Mouse (Mus musculus) thymus, postnatal 0 days (tissue): ENCODE data around the gene Tdrkh. TPM values are rescaled to one million over a fixed set of nuclear protein-coding genes. Genes with fewer than 3 reads are reported as not detected.

Source experiments
- DNase-seq: peaks from one replicate; pipeline ENCODE4 v3.0.0-alpha.2; 2015; ENCODE audit warnings: low spot score
- polyA plus RNA-seq: library from polyadenylated mRNA; unstranded; fragments of >200 nt; fragmentation: Nextera tagmentation; extraction: Ambion mirVana; gene quantifications from 2 replicates; pipeline ENCODE4 v1.2.1, GENCODE M21; 2015

The Tdrkh gene
- polyA plus RNA-seq, 1 experiment from 2014 or later, result 34.3 TPM

DNA sequence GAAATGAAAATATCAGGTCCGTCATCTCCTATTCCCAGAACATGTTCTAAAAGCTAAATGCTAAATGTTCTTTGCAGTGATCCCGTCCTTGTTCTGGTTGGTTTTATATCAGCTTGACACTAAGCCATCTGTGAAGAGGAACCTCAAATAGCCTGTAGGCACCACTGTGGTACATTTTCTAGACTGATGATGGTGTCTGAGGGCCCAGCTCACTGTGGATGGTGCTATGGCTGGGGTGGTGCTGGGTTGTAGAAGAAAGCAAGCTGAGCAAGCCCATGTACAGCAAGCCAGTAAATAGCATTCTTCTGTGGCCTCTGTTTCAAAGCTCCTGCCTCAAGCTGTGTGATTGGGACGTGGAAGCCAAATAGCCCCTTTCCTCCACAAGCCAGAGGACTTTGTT is 44.0 kb downstream of the Tdrkh start:
- DNase-seq, result no peak

DNA sequence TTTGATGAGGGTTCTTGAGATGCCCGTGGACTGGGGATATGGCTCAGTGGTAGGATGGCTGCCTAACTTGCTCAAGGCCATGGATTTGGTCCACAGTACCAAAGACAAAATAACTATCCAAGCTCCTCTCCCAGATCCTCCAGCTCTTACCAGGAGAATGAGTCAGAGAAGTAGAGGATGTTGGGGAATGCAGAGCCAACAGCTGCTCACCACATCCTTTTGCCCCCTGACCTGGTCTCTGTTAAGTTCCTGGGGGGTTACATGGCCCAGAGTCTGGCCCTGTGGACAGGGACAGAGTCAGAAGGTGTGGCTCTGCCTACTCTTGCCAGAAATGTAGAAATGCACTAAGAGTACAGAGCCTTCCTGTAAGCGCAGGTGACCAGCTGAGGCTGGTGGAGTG is 46.8 kb downstream of the Tdrkh start:
- DNase-seq, result no peak

DNA sequence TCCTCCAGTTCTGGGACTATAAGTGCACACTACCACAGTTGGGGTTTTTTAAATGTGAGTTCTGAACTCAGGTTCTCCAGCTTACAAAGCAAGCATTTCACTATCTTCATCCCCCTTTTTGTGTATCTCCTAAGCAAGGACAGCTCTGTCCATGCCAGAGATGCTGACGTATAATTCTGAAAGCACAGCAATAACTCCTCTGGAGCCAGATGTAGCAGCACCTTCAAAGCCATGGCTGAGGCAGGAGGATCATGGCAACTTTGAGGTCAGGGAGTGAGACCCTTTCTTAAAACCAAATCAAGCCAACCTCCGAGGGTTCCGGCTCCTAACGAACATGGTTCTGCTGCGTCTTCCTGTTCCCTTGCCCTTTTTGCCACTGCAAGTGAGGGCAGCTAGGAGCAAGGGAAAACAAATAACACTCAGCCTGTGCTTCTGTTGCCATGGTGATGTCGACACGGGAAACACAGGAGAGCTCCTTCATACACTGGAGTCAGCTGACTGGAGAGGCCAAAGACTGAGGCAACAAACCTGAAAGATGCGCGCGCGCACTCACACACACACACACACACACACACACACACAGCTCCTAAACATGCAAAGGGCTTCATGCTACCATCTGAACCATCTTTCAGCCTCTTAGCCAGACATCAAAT is 51.0 kb downstream of the Tdrkh start:
- no peak for DNase-seq

DNA sequence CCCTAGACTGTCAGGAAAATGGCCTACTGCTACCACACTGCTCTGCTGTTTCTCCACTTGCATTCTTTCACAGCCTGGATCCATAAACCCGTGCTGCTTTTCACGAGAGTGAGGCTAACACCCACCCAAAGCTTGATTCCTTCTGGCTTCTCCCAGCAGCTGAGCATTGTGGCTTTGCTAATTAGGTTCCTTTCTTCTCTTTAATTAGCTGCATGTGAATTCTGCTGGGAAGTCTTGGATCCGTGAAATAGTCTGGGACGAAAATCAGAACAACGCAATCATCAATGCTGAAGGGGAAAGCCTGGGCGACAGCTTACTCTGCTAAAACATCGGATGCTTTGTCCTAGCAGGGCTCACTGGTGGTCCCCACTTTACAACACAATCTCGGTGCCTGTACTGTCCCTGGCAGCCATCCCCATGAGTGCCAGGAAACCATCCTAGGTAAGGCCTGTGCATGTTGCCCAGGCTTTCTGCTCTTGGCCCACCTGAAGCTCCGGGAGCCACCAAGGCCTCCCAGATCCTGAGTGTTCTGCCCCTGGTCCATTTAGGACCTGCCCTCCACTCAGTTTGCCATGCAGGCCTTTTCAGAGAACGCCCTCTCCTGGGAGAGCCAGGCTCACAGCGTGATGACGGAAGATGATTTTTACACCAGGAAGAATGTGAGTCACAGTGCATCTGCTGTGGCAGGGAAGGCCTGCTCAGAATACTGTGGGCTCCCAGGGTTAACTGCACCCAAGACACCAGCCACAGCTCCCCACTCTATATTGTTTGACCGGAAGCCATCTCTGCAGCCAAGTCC is 52.8 kb downstream of the Tdrkh start:
- no peak for DNase-seq

DNA sequence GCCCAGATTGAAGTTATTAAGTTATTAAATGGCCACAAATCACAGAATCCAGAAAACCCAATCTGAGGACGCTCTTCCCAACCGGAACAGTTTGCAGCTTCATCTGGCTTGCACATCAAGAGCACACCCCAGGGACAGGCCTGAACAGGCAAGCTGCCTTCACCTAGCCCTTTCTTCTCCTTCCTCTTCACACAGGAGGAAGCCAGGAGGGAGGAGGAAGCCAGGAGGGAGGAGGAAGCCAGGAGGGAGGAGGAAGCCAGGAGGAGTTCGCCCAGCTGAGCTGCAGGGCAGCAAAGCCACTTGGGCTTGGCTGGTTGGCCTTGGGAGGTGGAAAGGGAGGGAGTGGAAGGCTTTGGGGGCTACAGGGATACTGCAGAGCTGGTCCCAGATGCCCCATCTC is 55.9 kb downstream of the Tdrkh start:
- no peak for DNase-seq

DNA sequence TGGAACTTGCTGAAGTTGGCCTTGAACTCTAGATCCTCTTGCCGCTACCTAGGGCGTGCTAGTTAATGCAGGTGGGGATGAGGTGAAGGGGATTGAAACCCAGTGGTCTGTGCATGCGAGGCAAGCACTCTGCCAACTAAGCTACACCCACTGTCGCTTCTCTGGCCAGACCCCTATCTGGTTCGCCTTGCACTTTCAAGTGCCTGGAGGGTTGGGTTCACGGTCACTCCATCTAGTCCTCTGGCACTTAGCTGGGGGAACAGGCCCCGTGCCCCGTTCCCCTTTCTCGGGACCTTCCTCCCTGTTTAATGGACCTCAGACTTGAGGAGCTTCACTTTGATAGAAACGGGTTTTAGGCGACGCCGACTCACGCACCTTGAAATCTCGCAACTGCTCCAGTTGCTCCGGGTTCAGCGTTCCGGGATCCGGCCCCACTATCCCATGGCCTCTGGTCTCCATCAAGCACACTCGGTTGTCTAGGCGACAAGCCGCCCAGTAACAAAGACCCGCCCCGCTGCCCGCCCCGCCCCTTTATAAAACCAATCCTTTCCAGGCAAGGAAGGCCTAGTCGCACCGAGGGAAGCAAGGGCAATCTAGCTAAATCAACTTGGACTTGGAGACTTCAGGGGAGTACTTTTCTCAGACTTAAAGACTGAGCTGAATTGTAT is 59.5 kb downstream of the Tdrkh start:
- no peak for DNase-seq

DNA sequence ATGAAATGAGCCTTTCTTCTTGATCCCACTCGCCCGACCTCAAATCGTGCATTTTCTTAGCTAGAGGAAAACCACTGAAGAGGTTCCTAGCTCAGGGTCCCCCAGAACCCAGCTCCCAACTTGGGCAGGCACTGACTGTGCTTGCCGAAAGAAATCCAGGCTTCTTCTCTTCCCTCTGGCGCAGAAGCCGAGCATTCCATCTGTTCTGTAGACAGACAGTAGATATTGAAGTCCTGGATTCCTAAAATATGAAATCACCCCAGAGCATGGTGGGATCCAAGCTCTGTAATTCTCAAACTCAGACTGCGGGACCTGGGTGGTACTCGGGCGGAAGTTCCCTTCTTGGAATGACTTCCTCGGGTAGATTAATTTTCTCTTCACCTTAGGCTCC is 60.0 kb downstream of the Tdrkh start:
- DNase-seq, result no peak

DNA sequence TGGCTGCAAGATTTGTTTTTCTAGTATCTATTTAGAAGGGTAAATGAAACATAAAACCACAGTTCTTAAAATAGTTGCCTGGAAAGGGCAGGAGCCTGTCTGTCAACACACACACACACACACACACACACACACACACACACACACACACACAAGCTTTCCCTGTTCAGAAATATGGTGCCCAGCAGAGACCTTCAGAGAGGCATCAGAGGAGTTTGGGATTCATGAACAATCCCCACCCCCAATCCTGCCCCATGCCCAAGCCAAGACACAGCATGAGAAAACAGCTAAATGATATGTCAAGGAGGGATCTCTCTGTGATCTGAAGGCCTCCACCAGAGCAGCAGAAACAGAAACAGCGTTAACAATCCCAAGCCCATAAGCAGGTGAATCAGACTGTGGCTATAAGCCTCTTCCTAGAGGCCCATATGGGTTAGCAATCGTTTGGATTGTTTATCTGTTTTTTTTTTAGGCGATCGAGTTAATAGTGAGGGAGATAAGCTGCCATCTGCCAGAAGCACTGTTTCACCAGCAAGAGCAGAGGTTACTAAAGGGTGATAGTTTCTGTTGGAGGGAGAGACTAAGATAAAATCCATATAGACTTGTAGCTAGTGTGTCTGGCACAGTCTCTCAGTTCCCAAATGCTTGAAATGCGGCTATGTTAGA is 60.6 kb downstream of the Tdrkh start:
- no peak for DNase-seq

DNA sequence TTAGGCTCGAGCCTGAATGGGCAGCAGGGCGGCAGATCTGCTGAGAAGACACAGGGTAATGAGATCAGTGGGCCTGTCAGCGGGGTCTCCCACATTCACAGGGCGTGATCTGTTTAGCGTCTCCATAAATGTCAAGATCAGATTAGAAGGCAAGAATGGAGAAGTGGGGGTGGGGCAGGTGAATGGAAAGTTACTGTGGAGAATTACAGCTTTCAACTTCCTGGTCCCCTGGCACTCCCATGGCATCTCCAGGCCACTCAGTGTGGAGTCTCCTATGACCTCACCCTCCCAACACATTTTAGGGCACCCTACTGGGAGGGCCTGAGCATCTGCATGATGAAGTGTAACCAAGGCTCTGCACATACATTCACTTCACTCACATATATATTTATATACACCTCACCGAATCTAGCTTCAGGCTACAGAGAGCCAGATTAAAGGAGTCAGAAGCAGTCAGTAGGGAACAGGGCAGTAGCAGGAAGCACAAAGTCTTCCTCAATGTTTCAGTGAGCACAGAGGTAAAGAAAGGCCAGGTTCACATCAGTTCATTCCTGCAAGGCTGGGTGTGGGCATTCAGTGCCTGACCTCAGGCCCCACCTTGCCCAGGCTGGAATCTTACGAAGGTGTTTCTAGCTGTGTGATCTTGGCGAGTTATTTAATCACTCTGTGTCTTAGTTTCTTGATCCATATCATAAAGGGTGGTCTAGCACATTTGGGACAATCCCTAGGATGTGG is 63.4 kb downstream of the Tdrkh start:
- no peak for DNase-seq

DNA sequence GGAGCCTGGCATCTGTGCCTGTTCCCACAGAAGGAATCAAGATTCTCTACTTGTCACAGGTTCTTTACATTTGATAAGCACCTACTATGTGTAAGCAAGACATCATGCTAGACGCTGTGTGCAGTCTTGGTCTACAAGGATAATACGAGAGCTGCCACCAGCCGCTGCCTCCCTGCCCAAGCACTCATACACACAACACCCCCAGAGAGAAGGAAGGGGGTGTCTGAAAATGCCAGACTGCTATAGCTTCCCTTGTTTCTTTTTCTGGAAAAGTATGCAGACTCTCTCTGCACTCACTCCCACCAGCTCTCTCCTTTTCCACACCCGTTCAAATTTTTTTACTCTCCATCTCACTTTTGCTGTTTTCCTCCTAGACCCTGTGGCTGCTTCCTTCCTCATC is 64.4 kb downstream of the Tdrkh start:
- DNase-seq, result no peak

DNA sequence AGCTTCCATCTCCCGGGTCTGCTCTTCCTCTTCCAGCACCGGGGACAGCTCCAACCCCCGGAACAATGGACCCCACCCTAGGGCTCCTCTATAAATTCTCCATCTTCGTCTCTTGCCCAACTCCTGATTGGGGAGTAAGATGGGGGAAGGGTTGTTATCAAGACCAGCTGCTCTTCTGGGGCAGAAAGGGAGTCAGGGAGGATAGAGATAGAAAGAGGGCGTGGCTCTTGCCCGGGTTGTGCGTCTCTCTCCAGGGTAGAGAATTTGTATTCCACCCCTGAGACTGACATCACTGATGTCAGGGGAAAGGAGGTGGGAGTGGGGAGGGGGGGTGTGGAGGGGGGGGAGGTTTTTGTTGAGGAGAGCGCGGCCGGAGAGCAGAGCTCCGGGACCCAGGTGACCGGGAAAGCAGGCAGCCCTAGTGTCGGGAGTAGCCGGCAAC is 64.9 kb downstream of the Tdrkh start, which contains the start of gene Celf3:
Celf3 (plus strand) TSS at position 315 of the 442 bp plus-strand sequence.
- no peak for DNase-seq

DNA sequence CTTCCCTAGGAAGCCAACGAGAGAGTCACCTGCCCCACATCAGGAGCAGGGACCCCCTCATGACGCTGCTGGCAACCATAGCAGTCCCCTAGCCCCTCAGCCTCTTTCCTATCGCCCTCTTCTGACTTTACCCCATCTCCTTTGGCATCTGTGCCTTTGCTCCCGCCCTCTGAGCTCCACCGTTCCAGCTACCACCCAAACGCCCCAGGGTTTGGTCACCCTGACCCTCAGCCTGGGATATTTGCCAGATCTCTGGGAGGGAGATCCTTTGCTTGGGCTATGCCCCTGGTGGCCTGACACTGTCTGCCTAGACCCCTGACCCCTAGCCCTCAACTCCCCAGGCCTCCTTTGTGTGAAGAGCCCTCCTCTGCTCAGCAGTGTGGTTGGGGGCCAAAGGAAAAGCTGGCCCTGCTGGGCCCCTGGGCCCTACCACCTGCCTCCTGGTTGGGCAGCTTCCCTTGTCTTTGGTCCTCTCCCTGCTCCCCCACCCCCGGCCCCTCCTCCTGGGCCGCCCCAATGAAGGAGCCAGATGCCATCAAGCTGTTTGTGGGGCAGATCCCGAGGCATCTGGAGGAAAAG is 65.6 kb downstream of the Tdrkh start:
- no peak for DNase-seq

DNA sequence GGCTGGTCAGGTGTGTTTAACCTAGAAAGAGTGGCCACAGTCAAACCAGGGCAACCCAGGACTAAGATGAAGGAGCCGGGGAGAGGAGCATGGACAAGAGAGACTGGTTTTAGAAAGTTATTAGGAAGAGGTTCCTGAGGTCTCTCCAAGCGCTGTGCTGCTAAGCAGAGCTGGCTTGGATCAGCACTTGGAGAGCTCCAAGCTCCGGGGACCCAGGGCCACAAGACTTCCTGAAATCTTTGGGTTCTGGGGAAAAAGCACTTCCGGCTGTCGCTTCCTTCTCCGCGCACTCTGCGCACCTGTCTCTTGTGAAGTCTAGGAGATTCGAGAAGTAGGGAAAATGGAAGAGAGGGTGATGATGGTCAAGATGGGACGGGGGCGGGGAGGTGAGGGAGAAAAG is 66.5 kb downstream of the Tdrkh start:
- no peak for DNase-seq

DNA sequence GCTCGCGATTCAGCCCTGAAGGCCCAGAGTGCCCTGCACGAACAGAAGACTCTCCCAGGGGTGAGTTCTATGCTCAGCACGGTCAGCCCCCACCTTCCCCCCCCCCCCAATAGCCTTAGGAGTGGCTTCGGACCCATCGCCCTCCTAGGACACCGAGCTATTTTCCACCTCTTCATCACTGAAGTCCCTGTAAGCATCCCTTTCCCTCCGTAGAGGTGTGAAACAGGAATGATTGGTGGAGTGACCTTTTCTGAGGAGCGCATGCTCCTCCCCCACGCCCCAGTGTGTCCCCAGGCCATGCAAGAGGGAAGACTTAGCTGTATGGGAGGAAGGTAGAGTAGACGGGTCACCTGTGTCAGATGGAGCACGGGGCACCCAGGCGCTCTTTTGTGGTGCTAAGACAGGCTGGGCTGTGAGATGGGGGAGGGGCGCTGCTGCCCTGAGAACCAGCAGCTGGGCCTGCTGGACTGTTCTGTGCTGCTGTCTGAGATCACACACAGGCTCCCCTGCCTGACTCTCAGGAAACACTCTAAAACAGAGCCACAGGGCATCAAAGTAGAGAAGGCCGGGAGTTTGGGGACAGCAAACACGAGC is 67.3 kb downstream of the Tdrkh start, which contains the start of gene Riiad1:
Riiad1 (minus strand) TSS at position 51 of the 594 bp plus-strand sequence.
- no peak for DNase-seq

DNA sequence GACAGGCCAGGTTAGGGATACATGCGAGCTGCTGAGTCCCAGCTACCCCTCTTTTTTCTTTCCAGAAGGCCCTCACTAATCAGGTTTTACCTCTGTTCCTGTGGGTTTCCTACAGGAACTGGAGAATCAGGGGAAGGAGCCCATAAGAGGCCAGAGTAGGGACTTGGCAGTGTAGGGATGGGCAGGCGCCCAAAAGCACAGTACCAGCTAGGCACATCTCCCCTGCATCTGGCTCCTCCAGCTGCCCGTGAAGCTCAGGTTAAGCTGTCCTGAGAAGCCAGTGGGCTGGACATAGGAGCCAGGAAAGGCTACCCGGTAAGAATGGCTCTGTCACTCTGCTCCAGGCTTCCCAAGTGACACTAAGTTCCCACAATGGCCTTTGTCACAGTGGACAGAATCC is 68.4 kb downstream of the Tdrkh start:
- DNase-seq, result no peak

DNA sequence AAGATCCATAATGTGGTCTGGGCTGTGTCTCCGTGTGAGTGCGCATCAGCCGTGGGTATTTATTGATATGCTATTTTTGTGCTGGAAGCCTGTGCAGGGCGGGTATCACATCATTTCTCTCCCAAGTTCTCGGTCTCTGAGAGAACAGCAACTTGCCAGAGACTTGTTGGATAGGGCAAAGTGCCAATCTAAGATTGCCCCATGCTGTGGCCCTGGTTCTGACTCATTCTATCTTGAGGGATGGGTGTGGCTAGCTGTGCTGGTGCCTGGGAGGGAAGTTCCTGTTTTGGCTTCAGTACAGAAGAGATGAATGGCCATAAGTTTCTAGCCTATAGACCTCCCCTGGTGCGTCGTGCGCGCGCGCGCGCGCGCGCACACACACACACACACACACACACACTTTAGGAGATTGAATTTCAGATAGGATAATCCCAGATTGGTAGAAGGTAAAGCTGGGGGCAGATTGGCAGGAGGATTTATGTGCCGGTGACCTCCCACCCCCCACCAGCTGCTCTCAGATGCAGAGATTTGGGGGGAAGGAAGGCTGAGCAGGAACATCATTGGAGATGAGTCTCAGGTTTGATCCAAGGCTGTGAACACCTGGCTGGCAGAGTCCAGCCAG is 69.8 kb downstream of the Tdrkh start:
- DNase-seq, result no peak

DNA sequence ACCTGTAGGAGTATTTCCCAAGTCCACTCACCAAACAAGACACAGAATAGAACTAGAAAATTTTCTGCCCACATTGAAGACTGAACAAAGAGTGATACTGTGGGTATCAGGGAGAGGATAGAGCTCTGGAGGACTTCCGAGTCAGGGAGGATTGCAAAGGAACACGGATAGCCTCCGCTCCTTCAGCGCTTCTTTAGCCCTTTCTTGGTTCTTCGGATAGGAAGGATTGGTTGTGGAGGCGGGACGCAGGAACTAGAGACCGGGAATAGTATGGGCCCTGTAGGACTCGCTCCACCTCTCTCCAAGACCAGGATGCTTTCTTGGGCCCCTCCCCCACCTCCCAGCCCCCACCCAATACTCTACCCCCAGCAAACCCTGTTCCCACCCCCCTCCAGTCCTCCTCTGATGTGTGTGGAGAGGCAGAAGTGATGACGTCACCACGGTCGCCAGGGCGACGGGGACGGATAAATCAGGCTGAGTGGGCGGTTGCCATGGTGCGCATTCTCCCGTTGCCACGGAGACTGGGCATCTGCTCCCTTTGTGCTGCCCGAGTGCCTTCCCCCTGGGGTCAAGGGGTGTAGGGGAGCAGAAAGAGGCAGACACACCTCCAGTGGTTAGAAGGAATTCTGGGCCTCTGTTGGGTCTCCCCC is 70.8 kb downstream of the Tdrkh start:
- no peak for DNase-seq
